18 mouse cellular contexts compared by ENCODE assay signal in genomic region chr1:137636947-137637346, GRCm38 (mm10).
DNase-seq lines count a peak whose midpoint lies in the region; ATAC-seq lines count a peak whose summit lies in the region.
"Had no signal": no experiment of that assay in that cellular context is flagged by ENCODE, and none has a peak within 500 bp of the region (broad histone marks: within the 10 kb centered on the region; RNA-seq: fewer than 3 reads in every experiment).

No protein-coding gene starts in this region.

- no peak overlapping the region for H3K9ac ChIP-seq in forebrain, embryonic 15.5 days (replicated peaks)
- H3K9ac ChIP-seq in kidney, embryonic 15.5 days: no peak overlapping the region
- H3K9ac ChIP-seq in limb, embryonic 12.5 days (replicated peaks): no peak overlapping the region
- H3K9ac ChIP-seq in intestine, embryonic 15.5 days: no peak overlapping the region
- H3K9ac ChIP-seq: heart, embryonic 13.5 days; midbrain, embryonic 15.5 days had no signal

- no peak overlapping the region for H3K4me2 ChIP-seq in forebrain, embryonic 15.5 days (replicated peaks)
- H3K4me2 ChIP-seq in kidney, embryonic 15.5 days: no peak overlapping the region
- no peak overlapping the region for H3K4me2 ChIP-seq in limb, embryonic 12.5 days
- H3K4me2 ChIP-seq in intestine, embryonic 15.5 days (replicated peaks): no peak overlapping the region
- H3K4me2 ChIP-seq: heart, embryonic 13.5 days; midbrain, embryonic 15.5 days had no signal

- H3K27me3 ChIP-seq in forebrain, embryonic 10.5 days (ENCODE audit: poor library complexity, severe bottlenecking): no peaks in the 10 kb centered on the region
- no peaks in the 10 kb centered on the region for H3K27me3 ChIP-seq in forebrain, embryonic 15.5 days
- no peaks in the 10 kb centered on the region for H3K27me3 ChIP-seq in kidney, embryonic 15.5 days
- H3K27me3 ChIP-seq in limb, embryonic 12.5 days: no peaks in the 10 kb centered on the region
- H3K27me3 ChIP-seq in intestine, embryonic 15.5 days (replicated peaks): no peaks in the 10 kb centered on the region
- H3K27me3 ChIP-seq: heart, embryonic 13.5 days; midbrain, embryonic 15.5 days had no signal

- no peaks in the 10 kb centered on the region for H3K36me3 ChIP-seq in forebrain, embryonic 10.5 days (replicated peaks)
- no peaks in the 10 kb centered on the region for H3K36me3 ChIP-seq in forebrain, embryonic 15.5 days
- no peaks in the 10 kb centered on the region for H3K36me3 ChIP-seq in kidney, embryonic 15.5 days
- H3K36me3 ChIP-seq in limb, embryonic 12.5 days: no peaks in the 10 kb centered on the region
- H3K36me3 ChIP-seq in intestine, embryonic 15.5 days: no peaks in the 10 kb centered on the region
- H3K36me3 ChIP-seq: G1E; heart, embryonic 13.5 days; midbrain, embryonic 15.5 days had no signal

- peak; percentile 38 for DNase-seq in forebrain, embryonic 10.5 days (ENCODE audit: extremely low spot score, low spot score)
- no peak for DNase-seq in kidney, postnatal 25 days
- DNase-seq in embryo, embryonic 11 days: peak; percentile 53
- no peak for DNase-seq in cerebellum, adult 11 months
- DNase-seq: cerebellum, adult 9-10 months; gastrocnemius, adult 2 months; heart, postnatal 36 days; lung, adult 18-20 months; lung, postnatal 4 days; retina, postnatal 1 day had no signal

- peak overlapping the region; percentile 87 for H3K27ac ChIP-seq in forebrain, embryonic 10.5 days
- no peak overlapping the region for H3K27ac ChIP-seq in forebrain, embryonic 15.5 days (replicated peaks)
- peak overlapping the region; percentile 56 for H3K27ac ChIP-seq in kidney, embryonic 15.5 days
- 0 out of 2 replicates have a peak overlapping the region, but pooled peaks have one; percentile 8 for H3K27ac ChIP-seq in limb, embryonic 12.5 days
- no peak overlapping the region for H3K27ac ChIP-seq in intestine, embryonic 15.5 days
- H3K27ac ChIP-seq: gastrocnemius, adult 2 months; heart, embryonic 13.5 days; midbrain, embryonic 15.5 days had no signal

- H3K4me3 ChIP-seq in forebrain, embryonic 10.5 days: no peak overlapping the region
- H3K4me3 ChIP-seq in forebrain, embryonic 15.5 days: no peak overlapping the region
- H3K4me3 ChIP-seq in kidney, embryonic 15.5 days (replicated peaks): no peak overlapping the region
- H3K4me3 ChIP-seq in limb, embryonic 12.5 days (replicated peaks): no peak overlapping the region
- no peak overlapping the region for H3K4me3 ChIP-seq in intestine, embryonic 15.5 days (replicated peaks)
- H3K4me3 ChIP-seq: gastrocnemius, adult 2 months; heart, embryonic 13.5 days; midbrain, embryonic 15.5 days had no signal

- no peaks in the 10 kb centered on the region for H3K9me3 ChIP-seq in forebrain, embryonic 10.5 days
- no peaks in the 10 kb centered on the region for H3K9me3 ChIP-seq in forebrain, embryonic 15.5 days
- H3K9me3 ChIP-seq in kidney, embryonic 15.5 days (replicated peaks): no peaks in the 10 kb centered on the region
- H3K9me3 ChIP-seq in limb, embryonic 12.5 days: no peaks in the 10 kb centered on the region
- no peaks in the 10 kb centered on the region for H3K9me3 ChIP-seq in intestine, embryonic 15.5 days
- H3K9me3 ChIP-seq: heart, embryonic 13.5 days; midbrain, embryonic 15.5 days had no signal

- 15% methylated on average over 3 of the region's 3 CpGs for WGBS in forebrain, embryonic 10.5 days
- WGBS in forebrain, embryonic 15.5 days: 15% methylated on average over 3 of the region's 3 CpGs
- WGBS in kidney, embryonic 15.5 days: 11% methylated on average over 3 of the region's 3 CpGs
- WGBS in limb, embryonic 12.5 days: 38% methylated on average over 3 of the region's 3 CpGs
- WGBS in intestine, embryonic 15.5 days: 32% methylated on average over 3 of the region's 3 CpGs

- peaks cover 54% of the 10 kb centered on the region for H3K4me1 ChIP-seq in forebrain, embryonic 10.5 days
- peaks cover 7% of the 10 kb centered on the region for H3K4me1 ChIP-seq in forebrain, embryonic 15.5 days
- H3K4me1 ChIP-seq in kidney, embryonic 15.5 days: peaks cover 15% of the 10 kb centered on the region; the same call in 1 of the 2 replicates
- peaks cover 13% of the 10 kb centered on the region for H3K4me1 ChIP-seq in limb, embryonic 12.5 days (replicated peaks)
- no peaks in the 10 kb centered on the region for H3K4me1 ChIP-seq in intestine, embryonic 15.5 days (replicated peaks)
- H3K4me1 ChIP-seq: heart, embryonic 13.5 days had no signal

- ATAC-seq in forebrain, embryonic 15.5 days (replicated peaks): no peak
- peak; percentile 86 for ATAC-seq in kidney, embryonic 15.5 days (replicated peaks; ENCODE audit: low FRiP score)
- ATAC-seq in limb, embryonic 12.5 days (ENCODE audit: insufficient number of reproducible peaks, insufficient read depth, low FRiP score, low TSS enrichment, low read depth): no peak
- ATAC-seq in intestine, embryonic 15.5 days: no peak
- ATAC-seq: CD4-positive, CD25-positive, alpha-beta regulatory T cell, adult 4 months; midbrain, embryonic 15.5 days had no signal

Comparison
In these comparisons a context has a peak if more than half of its experiments do, and no peak if none do; other contexts are left out.
1. H3K27ac ChIP-seq: peak in forebrain, embryonic 10.5 days (single experiment), kidney, embryonic 15.5 days (single experiment) and limb, embryonic 12.5 days (single experiment); none in forebrain, embryonic 15.5 days (single experiment) and intestine, embryonic 15.5 days (single experiment).
2. DNase-seq: peak in forebrain, embryonic 10.5 days (single experiment) and embryo, embryonic 11 days (single experiment); none in kidney, postnatal 25 days (0 of 2) and cerebellum, adult 11 months (single experiment).